Mouse (Mus musculus) cerebellum, postnatal 10 days (tissue): ENCODE data around the gene Gm20594.

ENCODE experiments used
- DNase-seq, 2 experiments: peaks; one replicate each; pipeline ENCODE4 v3.0.0; 2021; ENCODE audit warnings: mixed read lengths in 2 of 2

Gene Gm20594

DNA sequence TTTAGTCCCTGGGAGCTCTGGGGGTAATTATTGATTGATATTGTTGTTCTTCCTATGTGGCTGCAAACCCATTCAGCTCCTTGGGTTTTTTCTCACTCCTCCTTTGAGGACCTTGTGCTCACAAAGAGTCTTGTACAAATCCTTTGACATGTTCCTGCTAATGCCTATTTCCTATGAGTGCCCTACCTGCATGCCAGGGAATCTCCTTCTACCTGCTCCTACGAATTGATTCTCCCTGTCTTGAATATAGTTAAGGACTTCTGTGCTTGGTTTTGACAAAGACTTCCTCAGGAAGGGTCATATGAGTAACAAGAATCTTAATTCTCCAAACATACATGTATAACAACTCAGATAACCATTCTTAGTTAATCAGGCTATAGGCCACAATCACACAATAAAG is at the start of gene Gm20594:
Gene Gm20594 (plus strand): TSS at position 301 of the 400 bp plus-strand sequence.
- no peak for DNase-seq

DNA sequence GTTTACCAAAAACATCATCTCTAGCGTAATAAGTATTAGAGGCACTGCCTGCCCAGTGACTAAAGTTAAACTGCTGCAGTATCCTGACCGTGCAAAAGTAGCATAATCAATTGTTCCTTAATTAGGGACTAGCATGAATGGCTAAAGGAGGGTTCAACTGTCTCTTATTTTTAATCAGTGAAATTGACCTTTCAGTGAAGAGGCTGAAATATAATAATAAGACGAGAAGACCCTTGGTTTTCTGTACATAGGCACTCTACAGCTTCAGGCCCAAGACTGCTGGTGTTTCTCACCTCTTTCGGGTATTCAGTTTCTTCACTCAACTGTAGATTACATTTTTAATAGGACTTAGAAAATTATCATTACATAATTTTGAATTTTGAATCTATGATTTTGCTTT is 398 bp downstream of the Gm20594 start:
- no peak for DNase-seq

DNA sequence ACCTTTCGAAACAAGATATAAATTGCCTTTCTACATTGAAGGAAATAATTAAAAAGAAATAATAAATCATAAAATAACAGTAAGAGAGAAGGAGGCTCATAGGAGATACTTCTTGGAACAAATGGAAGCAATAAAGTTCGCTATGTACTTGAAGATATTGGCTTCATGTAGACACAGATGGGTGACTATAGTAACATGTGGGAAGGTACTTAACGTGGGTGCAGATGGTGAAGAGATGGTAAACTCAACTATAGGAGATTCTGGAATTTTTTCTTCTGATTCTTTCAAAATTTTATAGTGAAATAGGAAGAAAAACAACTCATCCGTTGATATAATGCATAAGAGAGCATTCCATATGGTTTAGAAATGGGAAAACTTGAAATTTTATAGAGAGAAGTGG is 16.1 kb downstream of the Gm20594 start:
- DNase-seq = no peak

DNA sequence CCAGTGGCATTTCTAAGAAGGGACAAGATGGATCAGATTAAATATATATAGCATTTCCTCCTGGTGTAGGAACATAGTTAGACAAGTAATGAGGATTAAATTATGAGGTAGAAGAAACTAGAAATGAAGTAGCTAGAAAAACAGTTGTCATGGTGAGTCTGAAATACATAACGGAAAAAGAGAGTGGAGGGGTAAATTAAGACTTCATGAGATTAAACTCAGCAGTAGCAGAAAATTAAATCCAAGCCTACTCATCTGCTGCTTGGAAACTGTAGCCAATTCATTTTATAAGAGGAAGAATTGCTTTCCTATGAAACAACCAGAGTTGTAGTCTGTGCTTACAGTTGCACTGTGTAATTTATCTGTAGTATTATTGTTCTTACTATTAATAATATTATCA is 29.1 kb downstream of the Gm20594 start:
- no peak for DNase-seq
